8 mouse cellular contexts compared by ENCODE assay signal in genomic region chr5:150020851-150021250, GRCm38 (mm10). TPM values are rescaled to one million over a fixed set of nuclear protein-coding genes. Genes with fewer than 3 reads are reported as not detected.
DNase-seq lines count a peak whose midpoint lies in the region; ATAC-seq lines count a peak whose summit lies in the region.

No protein-coding gene starts in this region.

- 5% methylated on average over 6 of the region's 6 CpGs for WGBS in hindbrain, embryonic 15.5 days

- no peak overlapping the region for H3K4me3 ChIP-seq in hindbrain, embryonic 15.5 days

- no peaks in the 10 kb centered on the region for H3K36me3 ChIP-seq in hindbrain, embryonic 15.5 days

- peak; percentile 68; the same call in 1 of the 2 replicates for ATAC-seq in hindbrain, embryonic 15.5 days (ENCODE audit: low FRiP score, low read depth)

- H3K9me3 ChIP-seq in hindbrain, embryonic 15.5 days, result no peaks in the 10 kb centered on the region

- H3K27ac ChIP-seq in hindbrain, embryonic 15.5 days (replicated peaks), result no peak overlapping the region

- H3K4me1 ChIP-seq in hindbrain, embryonic 15.5 days (replicated peaks), result peaks cover 12% of the 10 kb centered on the region; the same call in 1 of the 2 replicates

- no peak overlapping the region for H3K4me2 ChIP-seq in hindbrain, embryonic 15.5 days

- no peak overlapping the region for H3K9ac ChIP-seq in hindbrain, embryonic 15.5 days

- DNase-seq in NIH3T3 (ENCODE audit: low read depth), result peak; percentile 82
- DNase-seq in cerebellum, adult 18-20 months, result peak; percentile 50 to 57
- DNase-seq in forelimb bud, embryonic 11.5 days (ENCODE audit: low read depth, low spot score), result peak; percentile 88
- DNase-seq in layer of hippocampus, postnatal 14 days (ENCODE audit: low spot score in 2 of 2), result peak; percentile 80 to 84
- DNase-seq in lung, postnatal 14 days, result peak; percentile 82
- peak; percentile 83 for DNase-seq in retina, postnatal 1 day
- DNase-seq in urinary bladder, postnatal 14 days (ENCODE audit: low spot score), result peak; percentile 80

- peaks cover 5% of the 10 kb centered on the region; the same call in 1 of the 2 replicates for H3K27me3 ChIP-seq in hindbrain, embryonic 15.5 days

RNA-seq across cellular contexts. Expression of gene Rxfp2, which starts 2.4 kb away (rescaled TPM):
- polyA plus RNA-seq in hindbrain, embryonic 15.5 days (2015; fragmentation: Nextera tagmentation; extraction: Ambion mirVana), result 0.34 and 0.35 TPM in 2 replicates
- total RNA-seq in layer of hippocampus, postnatal 14 days (2021), result under 1 TPM; 0.35 to 0.72 TPM
